Mouse (Mus musculus): Measurements from ENCODE around the gene Nek5. TPM values are rescaled to one million over a fixed set of nuclear protein-coding genes. Genes with fewer than 3 reads are reported as not detected.

The Nek5 gene
- polyA plus RNA-seq, 1 experiment from 2014 or later = 0.26 TPM

DNA sequence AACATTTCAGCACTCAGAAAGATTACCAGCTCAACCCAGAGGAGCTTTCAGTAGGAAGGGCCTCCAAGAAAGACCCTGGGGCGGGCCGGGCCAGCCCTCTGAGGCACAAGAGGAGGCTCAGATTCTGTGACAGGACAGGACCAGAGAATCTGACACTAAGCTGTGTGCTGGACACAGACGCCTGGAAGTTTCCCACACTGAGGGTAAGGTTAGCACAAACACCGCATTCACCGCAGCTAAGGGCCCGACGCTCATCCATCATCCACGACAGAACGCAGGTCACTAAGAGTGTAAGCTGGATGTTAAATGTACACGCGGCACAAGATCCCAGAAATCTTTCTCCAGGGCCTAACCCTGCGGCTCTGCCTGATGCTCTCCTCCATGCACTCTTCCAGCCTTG lies 81.1 kb downstream of the Nek5 start:
- Histone ChIP-seq H3K27ac (no peak overlapping the region), H3K36me3 (no peaks in the 10 kb centered on the region), H3K4me1 (replicated peaks) (peaks cover 6% of the 10 kb centered on the region), H3K27me3 (0 out of 2 replicates have a peak, but pooled peaks cover 2% of the 10 kb centered on the region), H3K4me2 (no peak overlapping the region), H3K9ac (no peak overlapping the region), H3K4me3 (no peak overlapping the region), H3K9me3 (replicated peaks) (no peaks in the 10 kb centered on the region)
- no peak for ATAC-seq (replicated peaks; ENCODE audit: insufficient number of reproducible peaks, insufficient read depth, low FRiP score, low read depth)
- WGBS = 45% methylated on average over 12 of the region's 12 CpGs

DNA sequence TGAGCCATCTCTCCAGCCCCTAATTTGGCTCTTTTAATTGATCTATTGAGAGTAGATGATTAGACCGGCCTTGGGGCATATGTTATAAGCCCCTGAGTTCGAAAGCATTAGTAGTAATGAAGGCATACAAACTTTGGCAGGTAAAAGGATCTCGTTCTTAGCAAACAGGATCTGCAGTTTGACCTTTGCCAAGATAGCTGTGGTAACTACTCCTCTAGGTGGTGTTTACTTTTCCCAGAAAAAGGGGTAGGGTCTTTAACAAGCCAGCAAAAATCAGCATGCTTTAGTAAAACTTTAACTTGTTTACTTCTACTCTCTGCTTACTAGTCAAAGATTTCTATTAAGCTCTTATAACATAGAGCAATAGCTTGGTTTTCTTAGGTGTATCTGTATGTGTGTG lies 82.3 kb downstream of the Nek5 start:
- Histone ChIP-seq H3K9ac (no peak overlapping the region), H3K4me3 (no peak overlapping the region), H3K4me1 (replicated peaks) (peaks cover 3% of the 10 kb centered on the region; the same call in 1 of the 2 replicates), H3K4me2 (no peak overlapping the region), H3K27me3 (0 out of 2 replicates have a peak, but pooled peaks cover 2% of the 10 kb centered on the region), H3K36me3 (no peaks in the 10 kb centered on the region), H3K9me3 (replicated peaks) (no peaks in the 10 kb centered on the region), H3K27ac (no peak overlapping the region)
- no peak for ATAC-seq (replicated peaks; ENCODE audit: insufficient number of reproducible peaks, insufficient read depth, low FRiP score, low read depth)
- 79% methylated on average over 3 of the region's 3 CpGs for WGBS

DNA sequence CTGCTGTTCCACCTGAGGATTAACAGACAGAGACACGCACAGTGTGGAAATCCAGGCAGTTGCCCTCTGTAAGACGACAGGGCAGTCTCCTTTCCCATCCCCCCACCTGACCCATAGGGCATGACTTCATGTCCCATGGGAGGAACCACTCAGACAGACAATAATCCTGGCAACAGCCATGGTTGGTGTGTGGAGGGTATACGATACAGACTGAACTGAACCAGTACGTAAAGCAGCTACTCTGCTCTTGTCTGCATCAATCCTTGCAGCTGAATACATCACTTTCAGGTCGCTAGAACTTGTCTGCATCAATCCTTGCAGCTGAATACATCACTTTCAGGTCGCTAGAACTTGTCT lies 84.7 kb downstream of the Nek5 start:
- H3K9me3 ChIP-seq (replicated peaks) = no peaks in the 10 kb centered on the region
- H3K4me3 ChIP-seq = no peak overlapping the region
- 61% methylated on average over 6 of the region's 6 CpGs for WGBS
- no peaks in the 10 kb centered on the region for H3K36me3 ChIP-seq
- H3K4me2 ChIP-seq = no peak overlapping the region
- no peak for ATAC-seq (replicated peaks; ENCODE audit: insufficient number of reproducible peaks, insufficient read depth, low FRiP score, low read depth)
- H3K9ac ChIP-seq = no peak overlapping the region
- no peak overlapping the region for H3K27ac ChIP-seq
- H3K4me1 ChIP-seq (replicated peaks) = peaks cover 3% of the 10 kb centered on the region; the same call in 1 of the 2 replicates
- H3K27me3 ChIP-seq = 0 out of 2 replicates have a peak, but pooled peaks cover 2% of the 10 kb centered on the region

DNA sequence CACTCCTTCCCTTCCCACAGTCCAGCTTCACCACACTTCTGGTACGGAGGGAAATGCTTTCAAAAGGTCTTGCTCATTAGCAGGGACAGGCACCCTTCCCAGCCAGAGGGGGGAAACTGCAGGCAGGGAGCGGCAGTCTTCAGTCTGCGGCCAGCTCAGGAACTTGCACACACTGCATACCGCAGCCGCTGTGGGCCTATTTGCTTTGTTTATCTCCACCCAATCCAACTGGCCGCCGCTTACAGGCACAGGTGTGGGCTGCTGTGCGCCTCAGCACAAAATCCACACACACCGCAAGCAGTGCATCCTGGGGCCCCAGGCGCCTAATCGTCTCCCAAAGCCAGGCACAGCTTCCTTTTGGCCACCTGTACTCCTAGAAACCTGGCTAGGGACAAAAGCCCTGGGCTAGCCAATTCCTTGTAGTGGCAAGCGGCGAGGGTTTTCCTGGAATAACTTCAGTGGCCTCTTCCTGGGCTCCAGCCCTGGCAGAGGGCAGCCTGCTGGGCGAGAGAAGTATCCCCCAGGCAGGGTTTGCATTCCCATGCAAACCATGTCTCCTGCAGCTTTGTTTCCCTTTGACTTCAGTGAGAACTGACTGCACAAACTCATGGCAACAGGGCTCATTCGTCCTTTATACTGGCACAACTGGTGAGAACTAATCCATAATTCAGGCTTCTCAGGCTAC lies 85.2 kb downstream of the Nek5 start:
- H3K4me1 ChIP-seq (replicated peaks) = peaks cover 3% of the 10 kb centered on the region; the same call in 1 of the 2 replicates
- H3K9me3 ChIP-seq (replicated peaks) = no peaks in the 10 kb centered on the region
- H3K36me3 ChIP-seq = no peaks in the 10 kb centered on the region
- no peak overlapping the region for H3K4me3 ChIP-seq
- WGBS = 18% methylated on average over 15 of the region's 15 CpGs
- peak overlapping the region; percentile 8; the same call in 1 of the 2 replicates for H3K4me2 ChIP-seq
- ATAC-seq (replicated peaks; ENCODE audit: insufficient number of reproducible peaks, insufficient read depth, low FRiP score, low read depth) = no peak
- no peak overlapping the region for H3K9ac ChIP-seq
- H3K27ac ChIP-seq = no peak overlapping the region
- H3K27me3 ChIP-seq = 0 out of 2 replicates have a peak, but pooled peaks cover 2% of the 10 kb centered on the region

DNA sequence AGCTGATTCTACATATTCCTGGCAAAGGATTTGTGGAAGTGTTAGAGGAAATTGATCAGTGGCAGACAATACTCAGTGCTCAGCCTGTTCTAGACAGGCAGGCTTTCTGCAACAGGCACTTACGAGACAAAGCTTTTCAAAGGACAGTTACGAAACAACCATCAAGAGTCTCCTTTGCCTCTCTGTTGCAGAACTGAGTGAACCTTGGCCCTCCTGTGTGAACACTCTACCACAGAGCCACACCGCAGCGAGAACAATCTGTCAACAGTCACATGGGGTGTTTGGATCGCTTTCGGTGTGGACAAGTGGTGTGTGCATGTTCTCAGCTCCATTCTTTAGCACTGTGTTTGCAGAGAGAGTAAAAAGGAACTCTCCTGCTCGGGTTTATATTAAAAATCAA lies 87.8 kb downstream of the Nek5 start:
- H3K9ac ChIP-seq = no peak overlapping the region
- no peak overlapping the region for H3K27ac ChIP-seq
- H3K4me2 ChIP-seq = no peak overlapping the region
- no peaks in the 10 kb centered on the region for H3K36me3 ChIP-seq
- no peak for ATAC-seq (replicated peaks; ENCODE audit: insufficient number of reproducible peaks, insufficient read depth, low FRiP score, low read depth)
- no peak overlapping the region for H3K4me3 ChIP-seq
- 0 out of 2 replicates have a peak, but pooled peaks cover 2% of the 10 kb centered on the region for H3K27me3 ChIP-seq
- no peaks in the 10 kb centered on the region for H3K9me3 ChIP-seq (replicated peaks)
- WGBS = 53% methylated on average over 7 of the region's 7 CpGs
- peaks cover 3% of the 10 kb centered on the region; the same call in 1 of the 2 replicates for H3K4me1 ChIP-seq (replicated peaks)

DNA sequence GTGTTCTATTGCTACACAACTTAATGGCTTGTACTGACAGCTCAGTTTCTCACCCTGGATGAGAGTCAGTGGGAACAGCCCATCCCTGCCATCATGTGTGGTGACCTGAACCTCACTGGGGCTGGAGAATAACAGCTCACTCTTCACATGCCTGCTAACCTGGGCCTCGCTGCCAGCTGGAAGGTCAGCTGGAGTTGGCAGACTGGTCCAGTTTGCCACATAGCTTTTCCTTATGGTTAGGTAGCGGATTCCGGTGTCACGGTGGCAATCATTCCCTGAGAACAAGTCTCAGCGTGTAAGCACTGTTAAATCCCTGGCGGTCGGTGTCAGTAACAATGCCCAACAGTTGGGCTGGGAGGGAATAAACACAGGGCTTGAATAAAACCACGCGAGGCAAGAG lies 88.7 kb downstream of the Nek5 start:
- no peak overlapping the region for H3K4me2 ChIP-seq
- H3K9ac ChIP-seq = no peak overlapping the region
- H3K27ac ChIP-seq = no peak overlapping the region
- ATAC-seq (replicated peaks; ENCODE audit: insufficient number of reproducible peaks, insufficient read depth, low FRiP score, low read depth) = no peak
- H3K36me3 ChIP-seq = no peaks in the 10 kb centered on the region
- H3K4me1 ChIP-seq (replicated peaks) = peaks cover 3% of the 10 kb centered on the region; the same call in 1 of the 2 replicates
- no peaks in the 10 kb centered on the region for H3K9me3 ChIP-seq (replicated peaks)
- H3K4me3 ChIP-seq = no peak overlapping the region
- WGBS = 91% methylated on average over 9 of the region's 9 CpGs
- H3K27me3 ChIP-seq = 0 out of 2 replicates have a peak, but pooled peaks cover 2% of the 10 kb centered on the region

DNA sequence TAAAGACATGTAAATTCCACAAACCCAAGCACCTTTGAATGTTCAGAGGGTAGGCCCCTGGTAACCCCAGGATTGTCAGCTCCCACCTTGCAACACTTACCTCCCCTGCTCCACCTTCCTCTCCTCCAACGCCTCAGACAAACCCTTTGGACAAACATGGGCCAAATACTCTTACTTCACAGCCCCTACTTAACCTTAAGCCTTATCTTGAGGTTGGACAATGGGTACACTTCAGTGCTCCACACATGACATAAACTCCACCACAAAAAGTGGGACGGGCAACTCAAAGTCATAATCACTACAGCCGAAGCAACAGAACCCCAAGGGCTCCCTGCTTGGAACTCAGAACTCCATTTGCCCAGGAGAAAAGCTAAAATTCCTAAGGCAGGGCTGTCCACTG lies 93.9 kb downstream of the Nek5 start:
- no peak overlapping the region for H3K27ac ChIP-seq
- no peaks in the 10 kb centered on the region for H3K36me3 ChIP-seq
- H3K9ac ChIP-seq = no peak overlapping the region
- H3K9me3 ChIP-seq (replicated peaks) = no peaks in the 10 kb centered on the region
- no peak overlapping the region for H3K4me2 ChIP-seq
- H3K27me3 ChIP-seq = no peaks in the 10 kb centered on the region
- 66% methylated on average over 3 of the region's 3 CpGs for WGBS
- H3K4me1 ChIP-seq (replicated peaks) = no peaks in the 10 kb centered on the region
- ATAC-seq (replicated peaks; ENCODE audit: insufficient number of reproducible peaks, insufficient read depth, low FRiP score, low read depth) = no peak
- no peak overlapping the region for H3K4me3 ChIP-seq

DNA sequence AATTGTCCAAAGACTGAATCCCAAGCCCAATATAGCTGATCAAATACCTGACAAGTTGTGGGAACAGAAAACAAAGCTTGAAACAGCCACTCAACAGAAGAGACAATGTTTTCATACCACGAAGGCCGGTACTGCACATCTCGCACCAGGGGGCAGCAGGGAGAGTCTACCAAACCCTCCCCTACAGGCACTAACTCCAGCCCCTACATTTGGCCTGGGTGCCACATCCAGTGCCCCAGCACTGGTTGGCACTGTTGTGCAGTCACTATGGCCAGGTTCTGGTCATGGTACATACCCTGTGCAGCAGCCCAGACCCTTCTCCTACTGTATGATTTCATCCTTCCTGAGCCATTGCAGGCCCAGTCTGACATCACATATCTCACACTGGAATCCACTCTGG lies 95.9 kb downstream of the Nek5 start:
- no peak for ATAC-seq (replicated peaks; ENCODE audit: insufficient number of reproducible peaks, insufficient read depth, low FRiP score, low read depth)
- no peaks in the 10 kb centered on the region for H3K27me3 ChIP-seq
- no peak overlapping the region for H3K4me3 ChIP-seq
- no peak overlapping the region for H3K4me2 ChIP-seq
- 84% methylated on average over 3 of the region's 3 CpGs for whole genome bisulfite sequencing
- H3K27ac ChIP-seq = no peak overlapping the region
- H3K9me3 ChIP-seq (replicated peaks) = no peaks in the 10 kb centered on the region
- no peak overlapping the region for H3K9ac ChIP-seq
- no peaks in the 10 kb centered on the region for H3K4me1 ChIP-seq (replicated peaks)
- no peaks in the 10 kb centered on the region for H3K36me3 ChIP-seq

DNA sequence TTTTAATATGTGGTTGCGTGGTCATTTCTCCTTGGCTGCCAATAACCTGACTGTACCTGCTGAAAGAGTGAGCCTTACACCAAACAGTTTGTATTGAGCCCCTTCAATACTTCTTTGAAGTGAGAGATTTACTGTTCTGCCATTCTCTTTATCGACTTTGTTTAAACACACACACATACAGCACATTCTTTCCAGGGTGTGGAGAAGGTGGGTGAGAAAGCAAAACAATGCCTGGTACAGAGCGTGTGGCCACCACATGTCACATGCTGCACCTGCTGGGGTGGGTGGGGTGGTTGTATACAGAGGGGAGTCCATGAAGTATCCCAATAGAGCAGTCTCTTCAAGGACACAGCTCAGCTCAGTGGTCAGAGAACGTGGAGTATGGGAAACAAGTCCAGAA lies 99.6 kb downstream of the Nek5 start:
- Histone ChIP-seq H3K4me2 (no peak overlapping the region), H3K4me1 (replicated peaks) (no peaks in the 10 kb centered on the region), H3K27me3 (no peaks in the 10 kb centered on the region), H3K36me3 (no peaks in the 10 kb centered on the region), H3K27ac (no peak overlapping the region), H3K4me3 (no peak overlapping the region), H3K9ac (no peak overlapping the region), H3K9me3 (replicated peaks) (no peaks in the 10 kb centered on the region)
- no peak for ATAC-seq (replicated peaks; ENCODE audit: insufficient number of reproducible peaks, insufficient read depth, low FRiP score, low read depth)
- WGBS = 64% methylated on average over 4 of the region's 4 CpGs

Other genes starting within 250 kb of the Nek5 start
- not detected in 2 replicates for gene Defb9, start 239.6 kb downstream of the Nek5 start, polyA plus RNA-seq (2015; fragmentation: Nextera tagmentation; extraction: Ambion mirVana)
- gene Defb11, start 218.6 kb downstream of the Nek5 start, polyA plus RNA-seq (2015; fragmentation: Nextera tagmentation; extraction: Ambion mirVana) = not detected in 2 replicates
- not detected in 2 replicates for gene Defb15, start 192.3 kb downstream of the Nek5 start, polyA plus RNA-seq (2015; fragmentation: Nextera tagmentation; extraction: Ambion mirVana)
- gene Defb35, start 186.7 kb downstream of the Nek5 start, polyA plus RNA-seq (2015; fragmentation: Nextera tagmentation; extraction: Ambion mirVana) = not detected in 2 replicates
- gene Defb13, start 178.3 kb downstream of the Nek5 start, polyA plus RNA-seq (2015; fragmentation: Nextera tagmentation; extraction: Ambion mirVana) = not detected in 2 replicates
- gene Fam90a1a, start 166.3 kb downstream of the Nek5 start, polyA plus RNA-seq (2015; fragmentation: Nextera tagmentation; extraction: Ambion mirVana) = not detected in 2 replicates
- not detected in 2 replicates for gene Ccdc70, start 155.3 kb downstream of the Nek5 start, polyA plus RNA-seq (2015; fragmentation: Nextera tagmentation; extraction: Ambion mirVana)
- 0.67 and 2.1 TPM in 2 replicates for gene Atp7b, start 64.7 kb downstream of the Nek5 start, polyA plus RNA-seq (2015; fragmentation: Nextera tagmentation; extraction: Ambion mirVana)
- 14.6 and 17.0 TPM in 2 replicates for gene Alg11, start 64.3 kb downstream of the Nek5 start, polyA plus RNA-seq (2015; fragmentation: Nextera tagmentation; extraction: Ambion mirVana)
- gene Nek3, start 41.4 kb upstream of the Nek5 start, polyA plus RNA-seq (2015; fragmentation: Nextera tagmentation; extraction: Ambion mirVana) = 4.3 and 4.5 TPM in 2 replicates
- gene Ckap2, start 60.8 kb upstream of the Nek5 start, polyA plus RNA-seq (2015; fragmentation: Nextera tagmentation; extraction: Ambion mirVana) = 30.2 and 31.2 TPM in 2 replicates
- 20.5 and 21.7 TPM in 2 replicates for gene Vps36, start 67.8 kb upstream of the Nek5 start, polyA plus RNA-seq (2015; fragmentation: Nextera tagmentation; extraction: Ambion mirVana)
- gene Thsd1, start 102.3 kb upstream of the Nek5 start, polyA plus RNA-seq (2015; fragmentation: Nextera tagmentation; extraction: Ambion mirVana) = 13.2 and 14.3 TPM in 2 replicates
- gene Tpte, start 158.4 kb upstream of the Nek5 start, polyA plus RNA-seq (2015; fragmentation: Nextera tagmentation; extraction: Ambion mirVana) = not detected in 2 replicates

Data from heart, embryonic 15.5 days (tissue).